Mouse (Mus musculus) embryonic facial prominence, embryonic 10.5 days (tissue): Measurements from ENCODE around the gene Nrbp1. TPM values are rescaled to one million over a fixed set of nuclear protein-coding genes. Genes with fewer than 3 reads are reported as not detected.

Source experiments
- DNase-seq: peaks from one replicate; pipeline ENCODE4 v3.0.0-alpha.2; 2017; ENCODE audit warnings: low spot score
- H3K27ac ChIP-seq: fragments of 300-500 bp; sonication (generic); replicated peaks from 2 replicates; pipeline ENCODE4 v1.5.1; 2016; ENCODE audit warnings: mild to moderate bottlenecking
- H3K27me3 ChIP-seq: fragments of 300-500 bp; sonication (generic); replicated peaks from 2 replicates; pipeline ENCODE4 v1.6.1; 2016; ENCODE audit warnings: low read depth, mild to moderate bottlenecking; ENCODE audit not compliant: poor library complexity, severe bottlenecking
- H3K36me3 ChIP-seq: fragments of 300-500 bp; sonication (generic); replicated peaks from 2 replicates; pipeline ENCODE4 v1.6.1; 2016; ENCODE audit warnings: mild to moderate bottlenecking, moderate library complexity
- H3K4me1 ChIP-seq: fragments of 300-500 bp; sonication (generic); 2 replicates; pipeline ENCODE4 v1.6.1; 2016
- H3K4me3 ChIP-seq: fragments of 300-500 bp; sonication (generic); 2 replicates; pipeline ENCODE4 v1.5.1; 2016; ENCODE audit warnings: mild to moderate bottlenecking, moderate library complexity
- H3K9me3 ChIP-seq: fragments of 300-500 bp; sonication (generic); 2 replicates; pipeline ENCODE4 v1.6.1; 2016; ENCODE audit warnings: mild to moderate bottlenecking
- WGBS: fragments of 180-500 bp; shearing (Covaris S2); methylation state at CpG from one replicate; pipeline ENCODE4 v1.1.7; 2016; 5-methylcytosine and 5-hydroxymethylcytosine counted together
- polyA plus RNA-seq: library from polyadenylated mRNA; unstranded; fragments of >200 nt; fragmentation: Nextera tagmentation; extraction: Ambion mirVana; gene quantifications from 2 replicates; pipeline ENCODE4 v1.2.1, GENCODE M21; 2016

Gene Nrbp1
- polyA plus RNA-seq, 1 experiment from 2014 or later, result 140 TPM

DNA sequence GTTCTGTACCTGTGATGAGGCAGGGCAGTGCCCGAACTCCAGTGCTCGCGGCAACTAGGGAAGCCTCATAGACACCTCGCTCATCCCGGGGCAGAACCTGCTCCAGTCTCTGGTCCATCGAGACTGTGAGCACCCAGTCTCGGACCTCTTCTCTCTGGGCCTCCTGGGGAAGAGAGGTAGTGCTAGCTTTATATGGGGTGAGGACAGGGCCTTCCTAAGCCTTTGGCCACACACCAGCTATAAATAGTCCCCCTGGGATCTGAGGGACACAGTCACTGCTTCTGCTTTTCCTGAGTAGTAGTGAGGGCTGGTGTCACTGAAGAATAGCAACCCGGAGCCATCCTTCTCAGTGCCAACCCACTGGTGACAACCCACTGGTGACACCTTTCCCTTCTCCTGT lies 13.1 kb downstream of the Nrbp1 start:
- H3K9me3 ChIP-seq, result no peaks in the 10 kb centered on the region
- no peak for DNase-seq
- H3K4me1 ChIP-seq, result peaks cover 38% of the 10 kb centered on the region
- H3K27ac ChIP-seq, result peak overlapping the region; percentile 83
- 0 out of 2 replicates have a peak overlapping the region, but pooled peaks have one; percentile 56 for H3K4me3 ChIP-seq
- H3K27me3 ChIP-seq, result no peaks in the 10 kb centered on the region
- WGBS, result 95% methylated on average over 8 of the region's 8 CpGs
- H3K36me3 ChIP-seq, result peaks cover 96% of the 10 kb centered on the region

DNA sequence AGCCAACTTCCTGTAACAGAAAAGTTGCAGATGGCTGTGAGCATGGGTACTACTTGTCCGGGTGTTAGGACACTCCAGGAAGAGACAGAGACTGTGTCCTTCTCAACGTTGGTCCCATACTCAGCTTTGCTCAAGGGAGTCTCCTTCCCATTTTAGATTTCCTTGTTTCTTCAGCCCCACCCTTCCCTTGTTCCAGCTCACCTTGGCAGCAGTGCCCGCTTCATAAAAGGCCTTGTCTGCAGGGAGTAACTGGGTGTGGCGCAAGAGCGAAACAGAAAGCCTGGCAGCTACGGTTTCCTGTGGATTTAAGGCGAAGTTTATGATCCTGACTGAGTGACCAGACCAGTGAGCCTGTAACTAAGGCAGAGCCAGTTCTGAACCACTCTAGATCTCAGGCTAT lies 13.8 kb downstream of the Nrbp1 start:
- Histone ChIP-seq H3K4me1 (peaks cover 38% of the 10 kb centered on the region), H3K27ac (no peak overlapping the region), H3K36me3 (peaks cover 96% of the 10 kb centered on the region), H3K27me3 (no peaks in the 10 kb centered on the region), H3K9me3 (no peaks in the 10 kb centered on the region), H3K4me3 (no peak overlapping the region)
- WGBS, result 89% methylated on average over 7 of the region's 7 CpGs
- no peak for DNase-seq

DNA sequence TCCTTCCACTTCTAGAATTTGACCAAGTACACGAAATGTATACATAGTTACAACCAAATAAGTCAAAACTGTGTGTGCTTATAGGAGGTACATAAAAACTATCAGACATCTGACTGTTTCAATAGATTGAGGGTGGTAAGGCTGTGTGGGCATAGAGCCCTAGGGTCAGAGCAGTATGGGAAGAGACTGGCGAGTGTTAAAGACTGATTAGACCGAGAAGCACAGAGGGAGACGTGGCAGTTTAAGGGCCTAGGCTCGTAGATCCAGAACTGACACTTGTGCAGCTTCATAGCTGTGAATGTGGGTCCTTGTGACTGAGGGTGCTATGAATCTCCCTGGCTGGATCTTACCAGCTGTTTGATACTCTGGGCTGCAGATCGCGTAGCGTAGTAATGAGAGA lies 14.2 kb downstream of the Nrbp1 start:
- Histone ChIP-seq H3K27ac (no peak overlapping the region), H3K27me3 (no peaks in the 10 kb centered on the region), H3K4me1 (peaks cover 38% of the 10 kb centered on the region), H3K9me3 (no peaks in the 10 kb centered on the region), H3K36me3 (peaks cover 96% of the 10 kb centered on the region), H3K4me3 (no peak overlapping the region)
- no peak for DNase-seq
- WGBS, result 89% methylated on average over 8 of the region's 8 CpGs

DNA sequence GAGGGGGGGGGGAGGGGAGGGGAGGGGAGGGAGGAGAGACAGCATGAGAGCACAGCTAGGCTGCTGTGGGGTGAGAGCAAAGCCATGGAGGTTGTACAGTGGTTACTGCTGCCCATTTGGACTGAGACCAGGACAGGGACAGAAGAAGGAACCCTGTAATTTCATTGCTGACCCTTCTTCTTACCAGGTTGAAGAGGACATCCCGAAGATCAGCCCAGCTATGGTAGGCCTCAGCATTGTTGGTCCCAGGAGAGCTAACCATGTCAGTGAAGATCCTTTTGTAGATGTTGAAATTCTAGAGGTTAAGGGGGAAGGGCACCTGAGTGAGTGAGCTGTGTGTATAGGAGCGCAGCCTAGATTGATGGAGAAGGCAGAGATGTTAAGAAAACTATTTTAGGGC lies 14.7 kb downstream of the Nrbp1 start:
- H3K4me3 ChIP-seq, result no peak overlapping the region
- DNase-seq, result no peak
- 91% methylated on average over 2 of the region's 2 CpGs for WGBS
- peaks cover 96% of the 10 kb centered on the region for H3K36me3 ChIP-seq
- no peaks in the 10 kb centered on the region for H3K27me3 ChIP-seq
- no peaks in the 10 kb centered on the region for H3K9me3 ChIP-seq
- H3K4me1 ChIP-seq, result peaks cover 35% of the 10 kb centered on the region
- H3K27ac ChIP-seq, result no peak overlapping the region

DNA sequence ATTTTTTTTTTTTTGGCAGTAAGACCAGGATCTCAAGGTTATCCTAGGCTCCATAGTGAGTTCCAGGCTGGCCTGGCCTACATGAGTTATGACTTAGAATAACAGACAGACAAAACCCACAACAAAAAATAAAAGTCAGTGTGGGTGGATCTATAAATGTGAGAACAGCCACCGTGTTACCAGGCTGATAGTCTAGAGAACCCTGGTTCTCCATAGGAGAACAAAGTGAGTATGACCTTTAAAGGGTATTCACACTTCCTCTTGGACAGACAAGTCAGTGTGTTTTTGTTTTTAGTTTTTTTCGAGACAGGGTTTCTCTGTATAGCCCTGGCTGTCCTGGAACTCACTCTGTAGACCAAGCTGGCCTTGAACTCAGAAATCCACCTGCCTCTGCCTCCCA lies 15.3 kb downstream of the Nrbp1 start:
- H3K4me1 ChIP-seq, result peaks cover 29% of the 10 kb centered on the region
- H3K36me3 ChIP-seq, result peaks cover 96% of the 10 kb centered on the region
- 89% methylated on average over 2 of the region's 2 CpGs for WGBS
- H3K27ac ChIP-seq, result no peak overlapping the region
- H3K27me3 ChIP-seq, result no peaks in the 10 kb centered on the region
- H3K9me3 ChIP-seq, result no peaks in the 10 kb centered on the region
- no peak overlapping the region for H3K4me3 ChIP-seq
- DNase-seq, result no peak

DNA sequence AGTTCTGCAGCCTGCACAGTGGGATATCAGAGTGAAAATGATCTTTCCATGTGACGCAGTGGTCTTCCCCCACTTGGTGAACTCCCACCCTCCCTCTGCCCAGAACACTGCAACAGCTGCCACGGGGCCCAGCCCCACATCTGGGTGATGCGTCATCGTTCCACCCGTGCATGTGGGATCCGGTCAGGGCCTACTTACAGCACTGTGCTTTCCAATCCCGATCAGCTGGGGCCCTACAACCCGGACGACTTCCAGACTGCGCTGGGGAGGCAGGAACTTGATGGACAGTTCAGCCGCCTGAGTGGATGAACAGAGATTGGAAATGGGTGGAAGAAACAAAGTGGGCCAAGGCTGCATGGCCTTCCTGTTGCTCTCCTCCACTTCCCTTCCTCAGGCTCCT lies 17.0 kb downstream of the Nrbp1 start:
- Histone ChIP-seq H3K27ac (no peak overlapping the region), H3K36me3 (peaks cover 96% of the 10 kb centered on the region), H3K27me3 (no peaks in the 10 kb centered on the region), H3K4me1 (peaks cover 13% of the 10 kb centered on the region), H3K9me3 (no peaks in the 10 kb centered on the region), H3K4me3 (no peak overlapping the region)
- 88% methylated on average over 11 of the region's 11 CpGs for WGBS
- DNase-seq, result no peak

DNA sequence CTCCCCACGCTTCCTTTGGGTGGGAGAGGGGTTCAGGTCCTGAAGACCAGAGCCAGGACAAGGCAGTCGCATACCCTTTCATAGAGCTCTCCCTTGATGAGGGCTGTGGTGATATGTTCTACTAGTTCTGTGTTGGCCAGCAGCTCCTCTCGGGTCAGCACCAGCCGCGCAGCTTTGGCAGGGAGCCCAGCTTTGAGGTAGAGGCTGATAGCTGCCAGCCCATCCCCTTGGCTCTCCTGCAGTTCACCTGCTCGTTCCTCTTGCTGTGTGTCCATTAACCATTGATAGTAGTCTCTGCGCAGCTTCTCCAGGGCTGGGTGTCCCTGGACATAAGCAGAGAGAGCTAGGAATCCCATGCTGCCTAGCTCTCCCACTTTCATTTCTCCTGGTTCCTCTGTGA lies 25.4 kb downstream of the Nrbp1 start:
- H3K9me3 ChIP-seq, result no peaks in the 10 kb centered on the region
- no peaks in the 10 kb centered on the region for H3K27me3 ChIP-seq
- no peaks in the 10 kb centered on the region for H3K4me1 ChIP-seq
- 91% methylated on average over 7 of the region's 7 CpGs for WGBS
- H3K27ac ChIP-seq, result no peak overlapping the region
- H3K36me3 ChIP-seq, result peaks cover 93% of the 10 kb centered on the region
- DNase-seq, result no peak
- no peak overlapping the region for H3K4me3 ChIP-seq

DNA sequence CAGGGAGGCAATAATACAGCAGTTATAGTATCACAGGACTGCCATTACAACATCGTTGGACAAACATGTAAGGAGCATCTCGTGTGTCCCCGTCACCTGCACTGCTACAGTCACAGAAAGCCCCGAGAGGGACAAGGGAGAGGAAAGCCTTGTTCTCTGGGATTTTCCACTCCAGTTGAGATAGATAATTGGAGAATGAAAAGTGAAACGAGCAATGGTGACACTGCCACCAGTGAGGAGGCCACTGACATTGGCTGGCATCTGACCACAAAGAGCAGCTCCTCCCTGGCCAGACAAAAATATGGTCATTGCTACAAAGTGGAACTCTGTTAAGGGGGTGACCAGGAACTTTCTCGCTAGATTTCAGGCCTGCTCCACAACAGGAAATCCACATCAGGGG lies 27.0 kb downstream of the Nrbp1 start:
- no peaks in the 10 kb centered on the region for H3K4me1 ChIP-seq
- H3K36me3 ChIP-seq, result peaks cover 91% of the 10 kb centered on the region
- H3K4me3 ChIP-seq, result no peak overlapping the region
- H3K27me3 ChIP-seq, result no peaks in the 10 kb centered on the region
- H3K27ac ChIP-seq, result no peak overlapping the region
- 75% methylated on average over 6 of the region's 6 CpGs for WGBS
- H3K9me3 ChIP-seq, result no peaks in the 10 kb centered on the region
- DNase-seq, result no peak

DNA sequence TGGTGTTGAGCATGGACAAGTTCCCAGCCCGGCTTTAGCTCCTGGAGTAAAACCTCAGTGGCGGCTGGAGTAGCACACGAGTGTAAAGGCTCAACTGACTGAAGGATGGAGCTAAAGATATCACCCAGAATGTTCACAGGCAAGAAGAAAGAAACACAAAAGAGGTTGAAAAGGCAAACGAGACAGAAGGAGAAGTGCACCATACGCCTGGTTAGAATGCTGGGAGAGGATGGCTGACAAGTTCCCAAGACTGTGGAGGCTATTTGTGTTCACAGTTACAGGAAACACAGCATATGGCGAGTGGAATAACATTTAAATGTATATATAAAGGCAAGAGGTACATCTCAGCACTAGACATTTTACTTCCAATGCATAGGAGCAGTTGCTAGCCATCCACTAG lies 32.4 kb downstream of the Nrbp1 start:
- no peaks in the 10 kb centered on the region for H3K27me3 ChIP-seq
- H3K9me3 ChIP-seq, result no peaks in the 10 kb centered on the region
- H3K4me1 ChIP-seq, result no peaks in the 10 kb centered on the region
- no peak for DNase-seq
- no peak overlapping the region for H3K27ac ChIP-seq
- WGBS, result 89% methylated on average over 6 of the region's 6 CpGs
- H3K4me3 ChIP-seq, result no peak overlapping the region
- H3K36me3 ChIP-seq, result peaks cover 80% of the 10 kb centered on the region

DNA sequence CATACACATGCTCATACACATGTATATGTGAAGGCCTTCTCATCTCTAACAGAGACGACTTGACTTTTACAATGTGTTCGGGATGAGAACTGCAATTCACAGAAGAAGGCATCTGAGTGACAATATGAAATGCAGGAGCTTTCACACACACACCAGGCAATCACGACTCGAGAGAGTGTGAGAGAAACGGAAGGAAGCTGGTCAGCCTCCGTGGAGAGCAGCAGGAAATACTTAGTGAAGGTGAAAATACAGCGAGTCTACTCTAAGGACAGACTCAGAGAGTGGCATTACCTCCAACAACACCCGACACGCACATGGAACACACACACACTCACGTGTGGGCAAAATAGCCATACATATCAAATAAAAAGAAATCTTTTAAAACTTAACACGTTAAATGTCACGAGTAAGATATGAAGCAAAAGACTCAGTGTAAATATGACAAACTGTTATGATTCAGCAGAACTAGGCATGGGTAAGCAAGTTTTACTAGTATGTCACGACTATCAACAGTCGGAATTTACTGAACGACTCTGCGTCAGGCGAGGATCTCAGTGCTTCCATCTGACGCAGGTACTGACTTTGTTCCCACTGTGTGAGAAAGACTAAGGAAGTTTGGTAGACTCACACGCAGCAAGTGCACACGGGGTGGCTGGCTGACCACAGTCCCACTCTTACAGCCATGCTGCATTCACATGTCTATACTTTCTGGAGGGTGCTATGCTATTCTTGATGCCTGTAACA lies 38.8 kb downstream of the Nrbp1 start:
- H3K36me3 ChIP-seq, result peaks cover 88% of the 10 kb centered on the region

DNA sequence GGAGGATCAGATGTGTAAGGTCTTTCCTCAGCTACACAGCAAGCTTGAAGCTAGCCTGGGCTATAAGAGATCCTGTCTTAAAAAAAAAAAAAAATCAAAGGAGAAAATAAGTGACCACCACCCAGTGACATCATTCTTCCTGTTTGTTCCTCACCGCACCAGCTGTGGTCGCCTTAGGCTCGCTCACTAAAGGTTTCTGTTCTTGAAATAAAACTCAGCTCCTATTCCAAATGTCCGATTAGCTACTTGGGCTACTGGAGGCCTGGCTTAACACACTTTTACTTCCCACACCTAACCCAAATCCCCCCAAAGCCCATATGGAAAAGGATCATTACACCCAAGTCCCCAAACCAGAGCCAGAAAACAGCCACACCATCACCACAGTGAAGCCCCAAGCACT lies 47.6 kb downstream of the Nrbp1 start:
- H3K27me3 ChIP-seq, result no peaks in the 10 kb centered on the region
- H3K9me3 ChIP-seq, result no peaks in the 10 kb centered on the region
- WGBS, result 80% methylated on average over 4 of the region's 4 CpGs
- no peak overlapping the region for H3K27ac ChIP-seq
- H3K4me3 ChIP-seq, result no peak overlapping the region
- peaks cover 46% of the 10 kb centered on the region for H3K36me3 ChIP-seq
- H3K4me1 ChIP-seq, result peaks cover 18% of the 10 kb centered on the region
- DNase-seq, result no peak

More for the DNA sequence above, 38.8 kb downstream of the Nrbp1 start:
- 89% methylated on average over 20 of the region's 20 CpGs for WGBS
- H3K9me3 ChIP-seq, result no peaks in the 10 kb centered on the region
- no peaks in the 10 kb centered on the region for H3K27me3 ChIP-seq
- no peak overlapping the region for H3K4me3 ChIP-seq
- DNase-seq, result no peak
- H3K4me1 ChIP-seq, result no peaks in the 10 kb centered on the region
- H3K27ac ChIP-seq, result no peak overlapping the region

DNA sequence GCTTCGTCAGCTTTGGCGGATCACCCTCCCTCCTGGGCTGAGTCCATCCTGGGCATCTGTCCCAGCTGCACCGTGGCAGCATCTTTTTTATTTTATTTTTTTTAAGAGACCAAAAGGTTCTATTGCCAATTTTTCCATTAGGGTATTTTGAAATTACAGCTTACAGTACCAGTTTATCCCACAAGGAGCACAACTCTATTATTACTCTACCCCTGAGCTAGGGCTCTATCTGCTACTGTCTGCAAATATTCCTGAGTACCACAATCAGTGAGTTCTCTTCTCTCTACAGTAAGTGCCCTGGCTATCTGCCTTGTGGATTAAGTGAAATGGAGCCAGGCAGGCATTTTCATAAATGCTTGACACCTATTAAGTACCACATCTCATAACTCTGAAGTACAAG lies 48.0 kb downstream of the Nrbp1 start:
- H3K27ac ChIP-seq, result no peak overlapping the region
- no peak overlapping the region for H3K4me3 ChIP-seq
- DNase-seq, result no peak
- peaks cover 18% of the 10 kb centered on the region for H3K4me1 ChIP-seq
- 84% methylated on average over 3 of the region's 3 CpGs for WGBS
- peaks cover 46% of the 10 kb centered on the region for H3K36me3 ChIP-seq
- no peaks in the 10 kb centered on the region for H3K9me3 ChIP-seq
- no peaks in the 10 kb centered on the region for H3K27me3 ChIP-seq

DNA sequence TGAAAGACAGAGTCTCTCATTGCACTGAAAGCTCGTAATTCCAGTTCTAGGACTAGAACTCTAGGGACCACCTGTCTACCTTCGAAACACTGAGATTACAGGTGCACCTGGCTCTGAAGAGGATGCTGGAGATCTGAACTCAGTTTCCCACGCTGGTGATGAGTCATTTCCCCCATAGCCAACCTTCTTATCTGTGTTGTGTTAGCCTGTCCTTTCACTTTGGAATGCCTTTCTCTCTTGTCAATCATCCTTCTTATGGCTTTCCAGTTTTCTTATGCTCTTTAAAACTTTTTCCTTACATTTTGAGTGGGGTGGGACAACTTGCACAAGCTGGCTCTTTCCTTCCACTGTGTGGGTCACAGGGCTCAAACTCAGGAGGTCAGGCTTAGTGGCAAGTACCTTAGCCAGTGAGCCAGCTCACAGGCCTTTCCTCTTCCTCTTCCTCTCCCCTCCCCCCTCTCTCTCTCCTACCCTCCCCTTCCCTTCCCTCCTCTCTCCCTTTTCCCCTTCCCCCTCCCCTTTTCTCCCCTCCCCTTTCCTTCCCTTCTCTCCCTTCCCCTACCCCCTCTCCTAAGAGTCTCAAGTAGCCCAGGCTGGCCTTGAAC lies 49.1 kb downstream of the Nrbp1 start:
- no peaks in the 10 kb centered on the region for H3K9me3 ChIP-seq
- no peaks in the 10 kb centered on the region for H3K27me3 ChIP-seq
- DNase-seq, result no peak
- peaks cover 25% of the 10 kb centered on the region for H3K4me1 ChIP-seq
- H3K27ac ChIP-seq, result no peak overlapping the region
- peak overlapping the region; percentile 67 for H3K4me3 ChIP-seq
- WGBS, result 83% methylated on average over 3 of the region's 3 CpGs
- H3K36me3 ChIP-seq, result peaks cover 45% of the 10 kb centered on the region
